Mouse (Mus musculus): ENCODE data around the gene Nipbl. TPM values are rescaled to one million over a fixed set of nuclear protein-coding genes. Genes with fewer than 3 reads are reported as not detected.

Gene Nipbl
- 3.0 and 3.6 TPM in 2 replicates for polyA plus RNA-seq (2021; fragmentation: Nextera tagmentation)
- long read RNA-seq, experiment 1, partial matches to known transcripts, result 17 of 25 reads
- long read RNA-seq, experiment 1, other reads (novel, unspliced or antisense), result 8 of 25 reads
- long read RNA-seq, experiment 2, partial matches to known transcripts, result 14 of 19 reads
- long read RNA-seq, experiment 2, other reads (novel, unspliced or antisense), result 5 of 19 reads

GRCm38 (mm10) chr15:8443926-8444889 lies at the start of gene Nipbl:
Gene Nipbl, minus strand, starts transcription at chr15:8444463.

Other genes with a start within 250 kb of the Nipbl start
- not detected in 2 replicates for gene Gm2310, start 75.5 kb upstream of the Nipbl start, polyA plus RNA-seq (2021; fragmentation: Nextera tagmentation)